Mouse (Mus musculus) neural tube, embryonic 11.5 days (tissue): ENCODE results near the gene Spock1. TPM values are rescaled to one million over a fixed set of nuclear protein-coding genes. Genes with fewer than 3 reads are reported as not detected.

Source experiments
- ATAC-seq: fragments of 200-750 bp; cut with Nextera tagmentation; 2 replicates; pipeline ENCODE4 v1.8.0; 2017; ENCODE audit warnings: moderate number of reproducible peaks, mild to moderate bottlenecking, moderate TSS enrichment, moderate library complexity; ENCODE audit not compliant: insufficient read depth, low FRiP score, low TSS enrichment
- DNase-seq: peaks from one replicate; pipeline ENCODE4 v3.0.0-alpha.2; 2015; ENCODE audit warnings: low spot score
- H3K27ac ChIP-seq: fragments of 300-500 bp; sonication (generic); 2 replicates; pipeline ENCODE4 v1.5.1; 2014; ENCODE audit warnings: low read depth, mild to moderate bottlenecking, low read length
- H3K27me3 ChIP-seq: fragments of 300-500 bp; sonication (generic); 2 replicates; pipeline ENCODE4 v1.6.1; 2014; ENCODE audit warnings: mild to moderate bottlenecking, low read length, mixed read lengths; ENCODE audit not compliant: control insufficient read depth, insufficient read depth
- H3K36me3 ChIP-seq: fragments of 300-500 bp; sonication (generic); 2 replicates; pipeline ENCODE4 v1.6.1; 2014; ENCODE audit warnings: mild to moderate bottlenecking, low read length, moderate library complexity, mixed read lengths; ENCODE audit not compliant: control insufficient read depth, insufficient read depth
- H3K4me1 ChIP-seq: fragments of 300-500 bp; sonication (generic); 2 replicates; pipeline ENCODE4 v1.6.1; 2014; ENCODE audit warnings: low read length, mixed read lengths; ENCODE audit not compliant: control insufficient read depth, insufficient read depth
- H3K4me2 ChIP-seq: fragments of 300-500 bp; sonication (generic); 2 replicates; pipeline ENCODE4 v1.6.1; 2014; ENCODE audit warnings: low read depth, mild to moderate bottlenecking, moderate library complexity
- H3K4me3 ChIP-seq: fragments of 300-500 bp; sonication (generic); 2 replicates; pipeline ENCODE4 v1.5.1; 2014; ENCODE audit warnings: low read depth, low read length
- H3K9ac ChIP-seq: fragments of 300-500 bp; sonication (generic); 2 replicates; pipeline ENCODE4 v1.6.1; 2014; ENCODE audit warnings: mild to moderate bottlenecking, low read length
- H3K9me3 ChIP-seq: fragments of 300-500 bp; sonication (generic); 2 replicates; pipeline ENCODE4 v1.6.1; 2016; ENCODE audit warnings: low read length; ENCODE audit not compliant: control insufficient read depth
- WGBS: fragments of 180-500 bp; shearing (Covaris S2); extraction: QIAGEN DNeasy Blood & Tissue Kit; methylation state at CpG from one replicate; pipeline ENCODE4 v1.1.7; 2014; 5-methylcytosine and 5-hydroxymethylcytosine counted together
- polyA plus RNA-seq: library from polyadenylated mRNA; unstranded; fragments of >200 nt; fragmentation: Nextera tagmentation; extraction: Ambion mirVana; gene quantifications from 2 replicates; pipeline ENCODE4 v1.2.1, GENCODE M21; 2014

The Spock1 gene
- polyA plus RNA-seq, 1 experiment from 2014 or later = 23.3 TPM

DNA sequence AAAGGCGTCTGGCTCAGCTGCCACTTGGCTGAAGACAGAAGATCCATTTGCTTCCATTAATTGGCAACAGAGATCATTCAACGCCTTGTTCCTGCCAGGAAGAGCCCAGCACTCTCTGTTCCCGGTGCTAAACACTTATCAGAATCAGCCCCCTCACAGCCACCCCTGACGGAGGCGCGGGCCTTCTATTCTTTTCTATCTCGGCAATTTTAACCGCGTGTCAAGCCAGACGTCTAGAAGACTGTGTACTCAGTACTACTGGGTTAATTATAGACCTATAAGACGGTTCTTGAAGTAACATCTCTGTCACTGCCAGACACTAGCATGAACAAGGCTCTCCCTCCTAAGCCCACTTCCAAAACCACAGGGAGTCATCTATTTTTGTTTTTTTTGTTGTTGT, 222.9 kb downstream of the Spock1 start:
- Histone ChIP-seq H3K4me3 (no peak overlapping the region), H3K27ac (no peak overlapping the region)
- WGBS = 80% methylated on average over 11 of the region's 11 CpGs

DNA sequence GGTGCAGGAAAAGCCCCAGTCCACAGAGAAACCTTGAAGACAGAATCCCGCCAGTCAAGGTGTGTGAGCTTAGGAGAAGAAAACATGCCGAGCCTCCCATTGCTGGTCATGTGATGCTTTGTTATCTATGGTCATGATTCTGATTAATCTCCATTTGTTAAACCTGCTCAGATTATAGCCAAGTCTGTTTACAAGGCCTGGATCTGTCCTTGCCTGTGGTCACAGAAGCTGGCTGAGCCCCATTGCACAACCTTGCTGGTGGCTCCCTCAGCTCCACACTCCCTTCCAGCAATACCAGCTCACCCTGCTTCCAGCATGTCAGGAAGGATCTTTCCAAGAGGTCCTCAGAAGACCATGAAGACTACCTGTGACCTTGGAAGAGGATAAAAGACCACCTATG, 228.5 kb downstream of the Spock1 start:
- Histone ChIP-seq H3K4me2 (no peak overlapping the region), H3K9me3 (no peaks in the 10 kb centered on the region), H3K27me3 (no peaks in the 10 kb centered on the region), H3K36me3 (no peaks in the 10 kb centered on the region), H3K9ac (no peak overlapping the region), H3K4me3 (no peak overlapping the region), H3K4me1 (no peaks in the 10 kb centered on the region), H3K27ac (no peak overlapping the region)
- WGBS = 82% methylated on average over 2 of the region's 2 CpGs
- no peak for ATAC-seq
- DNase-seq = no peak

More for the DNA sequence above, 222.9 kb downstream of the Spock1 start:
- DNase-seq = no peak
- H3K9me3 ChIP-seq = no peaks in the 10 kb centered on the region
- no peaks in the 10 kb centered on the region for H3K27me3 ChIP-seq
- no peak overlapping the region for H3K4me2 ChIP-seq
- no peak overlapping the region for H3K9ac ChIP-seq
- no peak for ATAC-seq
- no peaks in the 10 kb centered on the region for H3K4me1 ChIP-seq
- no peaks in the 10 kb centered on the region for H3K36me3 ChIP-seq

GRCm38 (mm10) chr13:57676820-57677219, 231.3 kb downstream of the Spock1 start:
- no peak overlapping the region for H3K4me2 ChIP-seq
- WGBS = 90% methylated on average over 1 of the region's 1 CpGs
- no peak overlapping the region for H3K27ac ChIP-seq
- DNase-seq (no peak), ATAC-seq (no peak)
- H3K27me3 ChIP-seq = no peaks in the 10 kb centered on the region
- H3K4me1 ChIP-seq = no peaks in the 10 kb centered on the region
- H3K9ac ChIP-seq = no peak overlapping the region
- H3K36me3 ChIP-seq = no peaks in the 10 kb centered on the region
- no peak overlapping the region for H3K4me3 ChIP-seq
- no peaks in the 10 kb centered on the region for H3K9me3 ChIP-seq

DNA sequence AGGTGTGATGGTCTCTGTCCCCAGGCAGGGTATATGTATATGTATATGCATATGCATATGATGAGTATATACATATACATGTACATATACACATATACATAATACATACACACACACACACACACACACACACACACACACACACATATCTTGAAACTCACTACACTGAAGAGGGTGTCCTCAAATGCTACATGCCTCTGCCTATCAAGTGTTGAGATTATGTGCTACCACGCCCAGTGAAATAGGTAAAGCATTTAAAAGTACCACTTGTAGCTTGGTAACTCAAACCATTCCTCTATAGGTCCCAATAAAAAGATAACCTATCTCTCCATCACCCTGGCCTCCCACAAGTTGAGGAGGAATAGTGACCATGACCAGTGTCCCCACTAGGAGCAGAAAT, 234.7 kb downstream of the Spock1 start:
- Histone ChIP-seq H3K27ac (no peak overlapping the region), H3K4me2 (no peak overlapping the region), H3K4me1 (no peaks in the 10 kb centered on the region), H3K9ac (no peak overlapping the region), H3K27me3 (no peaks in the 10 kb centered on the region), H3K36me3 (no peaks in the 10 kb centered on the region), H3K4me3 (no peak overlapping the region), H3K9me3 (no peaks in the 10 kb centered on the region)
- 86% methylated on average over 1 of the region's 1 CpGs for WGBS
- no peak for DNase-seq
- no peak for ATAC-seq

DNA sequence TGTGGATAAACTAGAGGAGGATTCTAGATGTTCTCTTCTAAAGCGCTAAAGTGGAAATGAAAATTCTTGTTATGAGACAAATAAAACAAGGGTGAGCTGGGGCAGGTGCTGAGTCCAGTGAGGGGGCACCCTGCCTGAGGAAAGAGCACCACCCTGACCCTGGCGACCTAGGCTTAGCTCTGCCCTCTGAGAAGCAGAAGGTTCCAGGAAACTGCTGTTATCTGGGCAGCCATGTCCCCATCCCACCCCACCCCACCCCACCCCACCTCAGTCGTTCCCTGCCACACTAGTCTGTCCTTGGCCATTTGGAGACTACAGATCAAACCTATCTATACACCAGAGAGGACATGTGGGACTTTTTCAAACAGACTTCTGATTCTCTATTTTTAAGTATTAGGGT, 235.4 kb downstream of the Spock1 start:
- H3K4me3 ChIP-seq = no peak overlapping the region

GRCm38 (mm10) chr13:57671919-57672318, 236.2 kb downstream of the Spock1 start:
- H3K27me3 ChIP-seq = no peaks in the 10 kb centered on the region
- H3K9ac ChIP-seq = no peak overlapping the region
- H3K4me2 ChIP-seq = no peak overlapping the region
- H3K4me3 ChIP-seq = no peak overlapping the region
- DNase-seq = no peak
- no peak overlapping the region for H3K27ac ChIP-seq
- H3K9me3 ChIP-seq = no peaks in the 10 kb centered on the region
- ATAC-seq = no peak
- H3K4me1 ChIP-seq = no peaks in the 10 kb centered on the region
- no peaks in the 10 kb centered on the region for H3K36me3 ChIP-seq
- WGBS = 78% methylated on average over 9 of the region's 9 CpGs

More for the DNA sequence above, 235.4 kb downstream of the Spock1 start:
- Histone ChIP-seq H3K27ac (no peak overlapping the region), H3K36me3 (no peaks in the 10 kb centered on the region), H3K4me2 (no peak overlapping the region), H3K4me1 (no peaks in the 10 kb centered on the region), H3K27me3 (no peaks in the 10 kb centered on the region), H3K9me3 (no peaks in the 10 kb centered on the region), H3K9ac (no peak overlapping the region)
- 73% methylated on average over 3 of the region's 3 CpGs for WGBS
- no peak for DNase-seq
- no peak for ATAC-seq

DNA sequence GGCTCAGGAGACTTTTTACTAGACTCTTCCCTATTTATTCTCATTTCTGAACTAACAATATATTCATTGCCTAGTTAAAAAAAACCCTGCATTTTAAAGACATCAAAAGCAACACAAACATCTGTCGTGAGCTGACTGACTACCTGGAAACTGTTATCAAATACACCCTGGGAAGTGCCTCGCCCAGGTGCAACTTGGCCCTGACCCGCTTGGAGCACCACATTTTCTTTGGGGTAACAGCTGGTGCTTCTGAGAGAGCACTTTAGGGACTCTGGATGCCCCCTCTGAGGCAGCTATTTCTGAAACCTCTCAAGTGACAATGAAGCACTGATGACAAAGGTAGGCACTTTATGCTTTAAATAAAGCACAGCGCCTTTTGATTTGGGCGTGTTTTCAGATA, 236.8 kb downstream of the Spock1 start:
- WGBS = 81% methylated on average over 5 of the region's 5 CpGs

DNA sequence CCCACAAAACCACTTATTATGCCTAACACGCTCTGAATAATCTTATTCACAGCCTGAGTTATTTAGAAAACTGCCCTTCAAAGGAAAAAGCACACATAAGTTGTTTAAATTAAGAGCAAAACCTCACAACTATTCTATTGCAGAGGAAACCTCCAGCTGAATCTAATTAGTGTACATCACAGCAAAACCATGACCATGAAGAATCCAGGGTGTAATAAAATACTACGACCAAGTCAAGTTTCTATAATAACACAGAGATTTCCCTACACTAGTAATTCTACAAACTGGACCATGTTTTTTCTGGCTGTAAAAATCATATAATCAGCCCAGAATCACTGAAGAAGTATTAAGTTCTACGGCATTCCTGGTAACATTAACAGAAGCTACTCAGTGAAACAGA, 240.5 kb downstream of the Spock1 start:
- Histone ChIP-seq H3K27me3 (no peaks in the 10 kb centered on the region), H3K36me3 (no peaks in the 10 kb centered on the region), H3K4me2 (no peak overlapping the region), H3K27ac (no peak overlapping the region), H3K9ac (no peak overlapping the region), H3K9me3 (no peaks in the 10 kb centered on the region), H3K4me1 (no peaks in the 10 kb centered on the region), H3K4me3 (no peak overlapping the region)
- 66% methylated on average over 3 of the region's 3 CpGs for WGBS
- DNase-seq (no peak), ATAC-seq (no peak)

More for the DNA sequence above, 236.8 kb downstream of the Spock1 start:
- DNase-seq (no peak), ATAC-seq (no peak)
- H3K27me3 ChIP-seq = no peaks in the 10 kb centered on the region
- H3K4me1 ChIP-seq = no peaks in the 10 kb centered on the region
- no peak overlapping the region for H3K9ac ChIP-seq
- H3K4me3 ChIP-seq = no peak overlapping the region
- no peaks in the 10 kb centered on the region for H3K36me3 ChIP-seq
- H3K4me2 ChIP-seq = no peak overlapping the region
- H3K9me3 ChIP-seq = no peaks in the 10 kb centered on the region
- 0 out of 2 replicates have a peak overlapping the region, but pooled peaks have one; percentile 29 for H3K27ac ChIP-seq

DNA sequence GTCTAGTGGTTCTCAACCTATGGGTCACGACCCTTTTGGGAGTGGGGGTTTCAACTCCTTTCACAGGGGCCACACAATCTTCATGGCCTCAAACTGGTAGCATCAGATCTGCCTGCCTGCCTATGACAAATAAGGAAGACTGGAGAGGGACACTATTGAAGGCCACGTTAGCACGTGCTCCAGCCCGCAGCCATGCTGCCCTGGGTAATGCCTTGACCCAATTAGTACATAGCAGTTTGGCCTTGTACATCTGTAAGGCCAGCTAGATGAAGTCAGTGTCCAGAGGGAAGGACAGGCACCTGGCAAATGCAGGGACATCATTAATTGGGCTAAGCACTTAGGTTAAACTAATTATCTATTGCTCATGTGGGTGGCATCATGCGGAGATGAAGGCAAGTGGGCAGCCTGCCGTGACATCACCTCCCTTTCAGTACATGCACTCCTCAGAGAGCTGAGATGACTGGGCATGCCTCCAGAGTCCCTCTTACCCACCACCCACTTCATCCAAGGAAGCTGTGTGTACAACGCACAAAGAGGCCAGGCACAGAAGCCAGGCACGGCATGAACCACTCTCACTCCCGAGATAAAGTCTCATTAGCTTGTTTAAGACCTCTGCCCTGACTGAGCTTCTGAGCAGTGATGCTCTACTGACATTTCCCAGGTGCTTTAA, 241.8 kb downstream of the Spock1 start:
- H3K4me2 ChIP-seq = no peak overlapping the region
- ATAC-seq (no peak), DNase-seq (no peak)
- no peak overlapping the region for H3K9ac ChIP-seq
- H3K4me1 ChIP-seq = no peaks in the 10 kb centered on the region
- H3K9me3 ChIP-seq = no peaks in the 10 kb centered on the region
- no peak overlapping the region for H3K27ac ChIP-seq
- H3K36me3 ChIP-seq = no peaks in the 10 kb centered on the region
- H3K27me3 ChIP-seq = no peaks in the 10 kb centered on the region
- WGBS = 52% methylated on average over 9 of the region's 9 CpGs
- H3K4me3 ChIP-seq = no peak overlapping the region
